Comparison of ENCODE assay signal across 8 mouse cellular contexts in genomic region chr19:24753617-24754439, GRCm38 (mm10).
DNase-seq lines count a peak whose midpoint lies in the region; ATAC-seq lines count a peak whose summit lies in the region.

No protein-coding gene starts in this region.

- no peak overlapping the region for H3K4me3 ChIP-seq in lung, embryonic 16.5 days (ENCODE audit: low read length)

- H3K4me1 ChIP-seq in lung, embryonic 16.5 days (replicated peaks; ENCODE audit: control insufficient read depth, insufficient read depth, low read length) = peaks cover 3% of the 10 kb centered on the region

- H3K27ac ChIP-seq in lung, embryonic 16.5 days (ENCODE audit: low read length) = no peak overlapping the region

- no peak overlapping the region for H3K9ac ChIP-seq in lung, embryonic 16.5 days (ENCODE audit: low read length)

- no peaks in the 10 kb centered on the region for H3K27me3 ChIP-seq in lung, embryonic 16.5 days (ENCODE audit: control insufficient read depth, insufficient read depth, low read depth, low read length)

- ATAC-seq in frontal cortex, adult (ENCODE audit: low TSS enrichment) = peak; percentile 99
- ATAC-seq in lung, embryonic 16.5 days (ENCODE audit: low read depth) = peak; percentile 73; the same call in 1 of the 2 replicates

- H3K4me2 ChIP-seq in lung, embryonic 16.5 days (ENCODE audit: low read depth, low read length) = no peak overlapping the region

- no peaks in the 10 kb centered on the region for H3K36me3 ChIP-seq in lung, embryonic 16.5 days (ENCODE audit: control insufficient read depth, insufficient read depth, low read length)

- no peak for DNase-seq in frontal cortex, postnatal 14 days (ENCODE audit: low spot score in 2 of 2)
- DNase-seq in ZHBTc4 (ENCODE audit: low read depth, low spot score) = peak; percentile 2
- DNase-seq in heart, postnatal 14 days = peak; percentile 12 to 15
- no peak for DNase-seq in gastrocnemius, adult 8-10 months (ENCODE audit: low spot score in 2 of 2)
- no peak for DNase-seq in MN1 (ENCODE audit: low spot score)
- no peak for DNase-seq in urinary bladder, adult 2 months (ENCODE audit: low spot score)

- WGBS in lung, embryonic 16.5 days = 40% methylated on average over 14 of the region's 14 CpGs

- intact Hi-C loops in heart, postnatal 14 days (cut with DNase I) = no loop called here

- no peaks in the 10 kb centered on the region for H3K9me3 ChIP-seq in lung, embryonic 16.5 days (ENCODE audit: control insufficient read depth, low read length)

Comparison
In these comparisons a context has a peak if more than half of its experiments do, and no peak if none do; other contexts are left out.
1. DNase-seq: peak in ZHBTc4 (single experiment) and heart, postnatal 14 days (2 of 2); none in frontal cortex, postnatal 14 days (0 of 2), gastrocnemius, adult 8-10 months (0 of 2), MN1 (single experiment) and urinary bladder, adult 2 months (single experiment).